Mouse (Mus musculus): ENCODE data around the gene Tnnt3. TPM values are rescaled to one million over a fixed set of nuclear protein-coding genes. Genes with fewer than 3 reads are reported as not detected.

Tnnt3 gene
- total and polyA plus RNA-seq, 3 experiments = 3.1 to 13.3 (median 4.1) TPM

DNA sequence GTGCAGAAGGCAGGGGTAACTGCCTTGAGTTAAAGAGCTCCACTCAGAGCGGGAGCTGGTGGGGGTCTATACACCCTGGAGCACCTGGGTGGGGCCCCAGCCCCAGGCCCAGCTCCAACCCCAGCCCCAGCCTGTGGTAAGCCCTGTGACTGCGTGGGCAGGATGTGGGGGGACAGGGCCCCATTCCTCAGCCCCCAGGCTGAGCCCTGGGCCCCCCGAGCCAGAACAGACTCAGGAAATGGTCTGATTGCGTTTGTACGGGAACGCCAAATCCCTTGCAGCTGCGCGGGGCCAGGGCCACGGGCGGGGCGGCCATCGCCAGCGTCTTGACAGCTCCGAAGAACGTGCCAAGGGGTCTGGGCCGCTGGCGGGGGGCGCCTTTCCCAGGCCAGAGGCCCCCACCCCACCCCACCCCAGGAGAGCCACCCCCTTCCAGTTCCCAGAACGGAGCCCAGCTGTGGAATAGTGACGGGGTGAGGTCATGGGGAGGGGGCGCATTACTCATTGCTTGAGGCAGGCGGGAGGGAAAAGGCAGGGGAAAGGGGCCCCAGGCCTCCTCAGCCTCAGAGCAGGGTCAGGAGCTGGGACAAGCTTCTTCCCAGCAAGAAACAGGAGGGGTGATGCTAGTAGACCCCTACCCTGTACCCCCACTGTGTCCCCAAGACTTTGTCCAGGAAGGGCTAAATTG lies 16.9 kb upstream of the Tnnt3 start:
- no peaks in the 10 kb centered on the region for H3K9me3 ChIP-seq (replicated peaks; ENCODE audit: low read length)
- H3K36me3 ChIP-seq (replicated peaks in 1 of 2; ENCODE audit: control insufficient read depth in 1 of 2, insufficient read depth in 1 of 2, low read length in 1 of 2) = peaks cover 60 to 100% of the 10 kb centered on the region in 2 experiments
- in situ Hi-C loops (cut with MboI; ENCODE audit: low pct_ligation_motif_present, low pct_unique_long_range_greater_than_20kb, low sequenced_read_pairs) (no loop called here), dilution Hi-C loops (cut with MboI; ENCODE audit: extremely low pct_ligation_motif_present, extremely low pct_unique_long_range_greater_than_20kb, low sequenced_read_pairs) (no loop called here)
- DNase-seq (ENCODE audit: extremely low read depth) = no peak
- peaks cover 3% of the 10 kb centered on the region for H3K79me2 ChIP-seq (replicated peaks; ENCODE audit: control insufficient read depth, extremely low read depth, insufficient read depth, poor library complexity, severe bottlenecking)
- peaks cover 2 to 61% of the 10 kb centered on the region in 2 experiments; a peak in 3 of 4 replicates for H3K4me1 ChIP-seq (ENCODE audit: control insufficient read depth in 1 of 2, insufficient read depth in 2 of 2)
- H3K4me3 ChIP-seq (replicated peaks in 1 of 3; ENCODE audit: low read depth in 2 of 3, low read length in 2 of 3, poor library complexity in 1 of 3) = no peak overlapping the region
- no peak for TF ChIP-seq JUN (IDR thresholded peaks at IDR 0.05; ENCODE audit: insufficient read depth, low read depth, low read length)
- TF ChIP-seq USF2 (conservative IDR thresholded peaks at IDR 0.05; ENCODE audit: low read depth, low read length) = no peak
- TF ChIP-seq MAZ (IDR thresholded peaks at IDR 0.05; ENCODE audit: low read depth, low read length) = no peak
- no peak for TF ChIP-seq MXI1 (IDR thresholded peaks at IDR 0.05; ENCODE audit: low read depth, low read length)
- no peak for TF ChIP-seq ZMIZ1 (IDR thresholded peaks at IDR 0.05; ENCODE audit: low read depth, low read length)
- TF ChIP-seq GABPA (IDR thresholded peaks at IDR 0.05; ENCODE audit: insufficient replicate concordance, low read depth, low read length) = no peak
- no peak for TF ChIP-seq MYC (IDR thresholded peaks at IDR 0.05; ENCODE audit: low read depth, low read length)
- TF ChIP-seq ZKSCAN1 (IDR thresholded peaks at IDR 0.05; ENCODE audit: borderline replicate concordance, low read depth, low read length) = no peak
- H3K27ac ChIP-seq (ENCODE audit: insufficient read depth, low read depth) = no peak overlapping the region
- H3K9ac ChIP-seq (ENCODE audit: insufficient read depth, low read depth) = no peak overlapping the region
- H3K27me3 ChIP-seq (replicated peaks) = no peaks in the 10 kb centered on the region
- no peak overlapping the region for H3K4me2 ChIP-seq (ENCODE audit: insufficient read depth, low read depth, poor library complexity, severe bottlenecking)

DNA sequence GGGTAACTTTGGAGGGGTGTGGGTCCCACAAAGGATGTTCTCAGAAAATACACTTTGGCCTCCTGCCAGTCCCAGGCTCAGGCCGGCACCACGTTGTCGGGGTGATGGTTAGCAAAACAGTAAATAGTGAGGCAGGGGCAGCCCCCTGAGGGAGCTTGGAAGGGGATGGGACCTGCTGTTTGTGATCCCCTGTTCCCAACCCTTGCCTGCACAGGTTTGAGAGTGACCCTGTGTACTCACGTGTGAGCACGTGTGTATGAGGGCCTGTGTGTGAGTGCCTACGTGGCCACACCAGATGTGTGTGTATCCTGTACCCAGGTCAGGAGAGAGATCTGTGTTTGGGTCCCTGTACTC lies 16.4 kb upstream of the Tnnt3 start:
- no peak overlapping the region for H3K9ac ChIP-seq (ENCODE audit: insufficient read depth, low read depth)
- DNase-seq (ENCODE audit: extremely low read depth) = no peak

More for the DNA sequence above, 16.4 kb upstream of the Tnnt3 start:
- Histone ChIP-seq H3K4me3 (replicated peaks in 1 of 3; ENCODE audit: low read depth in 2 of 3, low read length in 2 of 3, poor library complexity in 1 of 3) (no peak overlapping the region), H3K79me2 (replicated peaks; ENCODE audit: control insufficient read depth, extremely low read depth, insufficient read depth, poor library complexity, severe bottlenecking) (peaks cover 3% of the 10 kb centered on the region), H3K9me3 (replicated peaks; ENCODE audit: low read length) (no peaks in the 10 kb centered on the region), H3K4me2 (ENCODE audit: insufficient read depth, low read depth, poor library complexity, severe bottlenecking) (no peak overlapping the region), H3K36me3 (replicated peaks in 1 of 2; ENCODE audit: control insufficient read depth in 1 of 2, insufficient read depth in 1 of 2, low read length in 1 of 2) (peaks cover 60 to 100% of the 10 kb centered on the region in 2 experiments), H3K27me3 (replicated peaks) (no peaks in the 10 kb centered on the region), H3K27ac (ENCODE audit: insufficient read depth, low read depth) (no peak overlapping the region), H3K4me1 (ENCODE audit: control insufficient read depth in 1 of 2, insufficient read depth in 2 of 2) (peaks cover 5 to 63% of the 10 kb centered on the region in 2 experiments; a peak in 3 of 4 replicates)
- no peak for TF ChIP-seq IRF4 (IDR thresholded peaks at IDR 0.05; ENCODE audit: low read depth, low read length)
- TF ChIP-seq ELF1 (IDR thresholded peaks at IDR 0.05; ENCODE audit: low read depth, low read length) = no peak
- no peak for TF ChIP-seq RCOR1 (conservative IDR thresholded peaks at IDR 0.05; ENCODE audit: low read depth, low read length)
- no peak for TF ChIP-seq KAT2A (IDR thresholded peaks at IDR 0.05; ENCODE audit: insufficient replicate concordance, low read length)
- TF ChIP-seq UBTF (IDR thresholded peaks at IDR 0.05; ENCODE audit: low read depth, low read length) = no peak
- no peak for TF ChIP-seq EP300 (IDR thresholded peaks at IDR 0.05; ENCODE audit: low read length)
- TF ChIP-seq SMC3 (IDR thresholded peaks at IDR 0.05; ENCODE audit: low read depth, low read length) = no peak
- no peak for TF ChIP-seq CTCF (conservative IDR thresholded peaks at IDR 0.05 in 1 of 2, IDR thresholded peaks at IDR 0.05 in 1 of 2; ENCODE audit: low read depth in 2 of 2, low read length in 2 of 2)
- no peak for TF ChIP-seq MEF2A (IDR thresholded peaks at IDR 0.05; ENCODE audit: borderline replicate concordance, low read depth, low read length)
- TF ChIP-seq PAX5 (IDR thresholded peaks at IDR 0.05; ENCODE audit: low read length) = no peak
- no peak for TF ChIP-seq JUND (conservative IDR thresholded peaks at IDR 0.05; ENCODE audit: low read depth, low read length)
- TF ChIP-seq USF2 (conservative IDR thresholded peaks at IDR 0.05; ENCODE audit: low read depth, low read length) = no peak
- no peak for TF ChIP-seq MAX (IDR thresholded peaks at IDR 0.05; ENCODE audit: low read length)
- TF ChIP-seq MAZ (IDR thresholded peaks at IDR 0.05; ENCODE audit: low read depth, low read length) = no peak
- dilution Hi-C loops (cut with MboI; ENCODE audit: extremely low pct_ligation_motif_present, extremely low pct_unique_long_range_greater_than_20kb, low sequenced_read_pairs) = no loop called here
- in situ Hi-C loops (cut with MboI; ENCODE audit: low pct_ligation_motif_present, low pct_unique_long_range_greater_than_20kb, low sequenced_read_pairs) = no loop called here

Measured in CH12.LX (cell line).